Mouse (Mus musculus) MEL (cell line): Measurements from ENCODE around the gene D5Ertd579e.

ENCODE experiments used
- ETS1 ChIP-seq: IDR thresholded peaks from 2 replicates; pipeline ENCODE4 v1.6.1; 2012; ENCODE audit warnings: low read depth, mild to moderate bottlenecking, inconsistent platforms, low read length, improper control_type of control experiment, moderate library complexity
- UBTF ChIP-seq: IDR thresholded peaks from 2 replicates; pipeline ENCODE4 v1.6.1; 2012; ENCODE audit warnings: low read depth, mild to moderate bottlenecking, inconsistent platforms, low read length, improper control_type of control experiment, moderate library complexity, borderline replicate concordance; ENCODE audit not compliant: insufficient read depth
- USF2 ChIP-seq, 2 experiments: IDR thresholded peaks; 2 replicates each; pipeline ENCODE4 v1.6.1; 2011 to 2012; ENCODE audit warnings: improper control_type of control experiment in 2 of 2, low read length in 2 of 2, borderline replicate concordance in 1 of 2, inconsistent platforms in 1 of 2, low read depth in 1 of 2, mild to moderate bottlenecking in 1 of 2; ENCODE audit not compliant: insufficient read depth in 1 of 2
- ZNF384 ChIP-seq: IDR thresholded peaks from 2 replicates; pipeline ENCODE4 v1.6.1; 2012; ENCODE audit warnings: low read depth, mild to moderate bottlenecking, inconsistent platforms, low read length, improper control_type of control experiment

GRCm38 (mm10) chr5:36691423-36691822 is 4.4 kb downstream of the D5Ertd579e start:
- no peak for TF ChIP-seq ETS1
- TF ChIP-seq ZNF384 = no peak; the same call in 1 of the 2 replicates
- TF ChIP-seq USF2 (IDR thresholded peaks at IDR 0.05; ENCODE audit: borderline replicate concordance in 1 of 2, insufficient read depth in 1 of 2, low read depth in 1 of 2, low read length in 2 of 2) = no peak
- TF ChIP-seq UBTF = no peak
